In the genomic region with DNA sequence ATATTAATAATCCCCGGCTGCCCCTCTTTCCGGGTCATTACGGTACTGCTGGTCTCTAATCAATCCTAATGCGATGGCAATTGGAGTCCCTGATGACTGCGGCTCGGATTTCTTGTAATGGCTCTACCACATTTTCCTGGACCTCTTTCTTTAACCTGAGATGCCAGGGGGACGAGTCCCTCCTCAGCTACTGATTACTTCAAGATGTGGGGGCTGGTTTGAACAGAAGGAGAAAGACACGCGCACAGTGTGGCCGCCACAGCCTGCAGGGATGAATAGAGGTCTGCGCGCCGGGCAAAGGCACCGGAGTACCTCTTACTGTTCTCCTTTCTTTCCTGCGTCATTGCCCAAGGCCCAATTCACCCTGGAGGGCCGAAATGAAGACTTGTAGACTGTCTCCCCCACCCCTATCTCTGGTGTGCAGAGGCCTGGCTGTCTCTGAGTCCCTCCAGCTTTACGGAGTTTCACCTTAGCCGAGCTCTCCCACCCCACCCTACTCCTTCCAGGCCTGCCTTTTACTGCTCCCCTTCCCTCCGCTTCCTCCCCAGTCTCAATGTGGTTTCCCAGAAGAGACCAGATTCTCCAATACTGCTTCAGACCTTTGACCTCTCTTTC, we compare ENCODE assay signal across 9 mouse cellular contexts. TPM values are rescaled to one million over a fixed set of nuclear protein-coding genes. Genes with fewer than 3 reads are reported as not detected.
DNase-seq lines count a peak whose midpoint lies in the region; ATAC-seq lines count a peak whose summit lies in the region.
"Had no signal": no experiment of that assay in that cellular context is flagged by ENCODE, and none has a peak within 500 bp of the region (broad histone marks: within the 10 kb centered on the region; RNA-seq: fewer than 3 reads in every experiment).

No protein-coding gene starts in this region.

- peak; percentile 67 for DNase-seq in forebrain, embryonic 10.5 days (ENCODE audit: extremely low spot score, low spot score)
- no peak for DNase-seq in forebrain, embryonic 14.5 days (ENCODE audit: low spot score)
- peak; percentile 20 for DNase-seq in gastrocnemius, postnatal 14 days
- DNase-seq in retina, embryonic 14.5 days (ENCODE audit: low spot score): peak; percentile 65
- no peak for DNase-seq in adrenal gland, postnatal 25 days
- no peak for DNase-seq in layer of hippocampus, postnatal 36 days
- DNase-seq: liver, postnatal 0 days had no signal

- peaks cover 57% of the 10 kb centered on the region for H3K4me1 ChIP-seq in forebrain, embryonic 10.5 days
- H3K4me1 ChIP-seq in forebrain, embryonic 14.5 days (ENCODE audit: control insufficient read depth, insufficient read depth, low read length): no peaks in the 10 kb centered on the region
- H3K4me1 ChIP-seq in megakaryocyte, embryonic 14.5 days: peaks cover 57% of the 10 kb centered on the region

- H3K27me3 ChIP-seq in forebrain, embryonic 10.5 days (ENCODE audit: poor library complexity, severe bottlenecking): peaks cover 100% of the 10 kb centered on the region
- H3K27me3 ChIP-seq in forebrain, embryonic 14.5 days (replicated peaks; ENCODE audit: control insufficient read depth, insufficient read depth, low read length): peaks cover 87% of the 10 kb centered on the region
- H3K27me3 ChIP-seq in megakaryocyte, embryonic 14.5 days (replicated peaks): peaks cover 81% of the 10 kb centered on the region

- ATAC-seq in forebrain, embryonic 14.5 days: no peak
- ATAC-seq in megakaryocyte, adult 5-6 weeks (ENCODE audit: poor library complexity, severe bottlenecking): no peak
- ATAC-seq: liver, postnatal 0 days had no signal

- H3K4me3 ChIP-seq in forebrain, embryonic 10.5 days: peak overlapping the region; percentile 57
- no peak overlapping the region for H3K4me3 ChIP-seq in forebrain, embryonic 14.5 days (ENCODE audit: low read depth, low read length)
- peak overlapping the region; percentile 94 for H3K4me3 ChIP-seq in megakaryocyte, embryonic 14.5 days (replicated peaks)

- WGBS in forebrain, embryonic 10.5 days: under 1% methylated on average over 19 of the region's 19 CpGs
- under 1% methylated on average over 19 of the region's 19 CpGs for WGBS in forebrain, embryonic 14.5 days

- H3K9me3 ChIP-seq in forebrain, embryonic 10.5 days: no peaks in the 10 kb centered on the region
- no peaks in the 10 kb centered on the region for H3K9me3 ChIP-seq in forebrain, embryonic 14.5 days (replicated peaks; ENCODE audit: control insufficient read depth, low read length)
- H3K9me3 ChIP-seq in megakaryocyte, embryonic 14.5 days: no peaks in the 10 kb centered on the region

- no peak overlapping the region for H3K4me2 ChIP-seq in forebrain, embryonic 14.5 days (ENCODE audit: low read length)

- H3K27ac ChIP-seq in forebrain, embryonic 10.5 days: peak overlapping the region; percentile 78
- H3K27ac ChIP-seq in forebrain, embryonic 14.5 days (ENCODE audit: low read depth, low read length): no peak overlapping the region

- H3K9ac ChIP-seq in forebrain, embryonic 14.5 days (ENCODE audit: low read length): no peak overlapping the region
- H3K9ac ChIP-seq: liver, postnatal 0 days had no signal

- intact Hi-C loops in gastrocnemius, postnatal 14 days (cut with DNase I; ENCODE audit: low total_unique reads): loop anchor here (10.0 kb wide), 2 partner anchors 63 to 273 kb away; partner anchors contain the start of gene Six4

- no peaks in the 10 kb centered on the region for H3K36me3 ChIP-seq in forebrain, embryonic 10.5 days (replicated peaks)
- no peaks in the 10 kb centered on the region for H3K36me3 ChIP-seq in forebrain, embryonic 14.5 days (ENCODE audit: control insufficient read depth, insufficient read depth, low read length)
- H3K36me3 ChIP-seq in megakaryocyte, embryonic 14.5 days (replicated peaks; ENCODE audit: low read length): no peaks in the 10 kb centered on the region

RNA-seq across cellular contexts. Expression of gene Six1, which starts 1.5 kb away (rescaled TPM):
- 10.7 and 11.4 TPM in 2 replicates for polyA plus RNA-seq in forebrain, embryonic 10.5 days (2016; fragmentation: Nextera tagmentation; extraction: Ambion mirVana)
- polyA plus RNA-seq in forebrain, embryonic 14.5 days (2014; fragmentation: Nextera tagmentation; extraction: Ambion mirVana): 0.36 and 0.52 TPM in 2 replicates
- 2.6 and 8.1 TPM in 2 replicates for polyA plus RNA-seq in megakaryocyte, embryonic 14.5 days (2012; ENCODE audit: insufficient read depth, low replicate concordance)
- total RNA-seq in megakaryocyte, adult 5-6 weeks (2015): 0.04 and 0.11 TPM in 2 replicates
- total RNA-seq in megakaryocyte, adult 5-6 weeks (2017): not detected in 2 replicates
- total RNA-seq in gastrocnemius, postnatal 14 days (2021): 10 to 100 TPM; 43.5 to 46.4 TPM
- total RNA-seq in adrenal gland, postnatal 25 days (2021): 1.6 and 4.2 TPM in 2 replicates
- total RNA-seq in layer of hippocampus, postnatal 36 days (2021): under 1 TPM in 1 of 2 experiments, not detected in 1; 0.22 TPM

Comparison
In these comparisons a context has a peak if more than half of its experiments do, and no peak if none do; other contexts are left out.
1. DNase-seq: peak in forebrain, embryonic 10.5 days (single experiment), gastrocnemius, postnatal 14 days (single experiment) and retina, embryonic 14.5 days (single experiment); none in forebrain, embryonic 14.5 days (single experiment), adrenal gland, postnatal 25 days (single experiment) and layer of hippocampus, postnatal 36 days (0 of 2).